Mouse (Mus musculus) limb, embryonic 12.5 days (tissue): ENCODE results near the gene Asic2. TPM values are rescaled to one million over a fixed set of nuclear protein-coding genes. Genes with fewer than 3 reads are reported as not detected.

Source experiments
- ATAC-seq: fragments of 200-750 bp; cut with Nextera tagmentation; 2 replicates; pipeline ENCODE4 v1.8.0; 2017; ENCODE audit warnings: low read depth, moderate TSS enrichment; ENCODE audit not compliant: insufficient number of reproducible peaks, insufficient read depth, low FRiP score, low TSS enrichment
- H3K27ac ChIP-seq: fragments of 300-500 bp; sonication (generic); 2 replicates; pipeline ENCODE4 v1.5.1; 2016; ENCODE audit warnings: mild to moderate bottlenecking, moderate library complexity
- H3K27me3 ChIP-seq: fragments of 300-500 bp; sonication (generic); 2 replicates; pipeline ENCODE4 v1.6.1; 2016; ENCODE audit warnings: mild to moderate bottlenecking, moderate library complexity
- H3K36me3 ChIP-seq: fragments of 300-500 bp; sonication (generic); 2 replicates; pipeline ENCODE4 v1.6.1; 2016; ENCODE audit warnings: mild to moderate bottlenecking, moderate library complexity
- H3K4me1 ChIP-seq: fragments of 300-500 bp; sonication (generic); replicated peaks from 2 replicates; pipeline ENCODE4 v1.6.1; 2016
- H3K4me2 ChIP-seq: fragments of 300-500 bp; sonication (generic); 2 replicates; pipeline ENCODE4 v1.6.1; 2016; ENCODE audit warnings: mild to moderate bottlenecking, moderate library complexity
- H3K4me3 ChIP-seq: fragments of 300-500 bp; sonication (generic); replicated peaks from 2 replicates; pipeline ENCODE4 v1.5.1; 2016; ENCODE audit warnings: mild to moderate bottlenecking
- H3K9ac ChIP-seq: fragments of 300-500 bp; sonication (generic); replicated peaks from 2 replicates; pipeline ENCODE4 v1.6.1; 2016; ENCODE audit warnings: mild to moderate bottlenecking, moderate library complexity
- H3K9me3 ChIP-seq: fragments of 300-500 bp; sonication (generic); 2 replicates; pipeline ENCODE4 v1.6.1; 2016; ENCODE audit warnings: mild to moderate bottlenecking, moderate library complexity
- WGBS: fragments of 180-500 bp; shearing (Covaris S2); methylation state at CpG from one replicate; pipeline ENCODE4 v1.1.7; 2016; 5-methylcytosine and 5-hydroxymethylcytosine counted together
- polyA plus RNA-seq: library from polyadenylated mRNA; unstranded; fragments of >200 nt; fragmentation: Nextera tagmentation; extraction: Ambion mirVana; gene quantifications from 2 replicates; pipeline ENCODE4 v1.2.1, GENCODE M21; 2016

Asic2 gene
- polyA plus RNA-seq, 1 experiment from 2014 or later = 0.51 TPM

DNA sequence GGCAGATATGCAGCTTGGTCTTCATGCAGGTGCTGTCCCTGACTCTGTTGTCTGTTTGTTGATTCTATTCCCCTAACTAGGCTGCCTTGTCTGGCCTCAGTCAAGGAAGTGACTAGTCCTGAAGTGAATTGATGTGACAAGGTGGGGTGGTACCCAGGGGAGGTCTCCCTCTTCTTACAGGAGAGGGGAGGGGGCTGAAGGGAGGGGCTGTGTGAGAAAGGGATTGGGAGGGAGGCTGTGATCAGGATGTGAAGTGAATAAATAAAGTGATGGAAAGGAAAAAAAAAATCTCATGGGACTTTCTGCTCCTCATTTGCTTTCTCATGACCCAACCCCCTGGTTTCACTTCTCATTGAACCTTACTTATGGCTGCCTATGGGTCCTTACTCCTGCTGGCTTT lies 65.9 kb downstream of the Asic2 start:
- H3K9ac ChIP-seq = no peak overlapping the region
- H3K27me3 ChIP-seq = no peaks in the 10 kb centered on the region; the same call in 1 of the 2 replicates
- no peak overlapping the region for H3K27ac ChIP-seq
- peaks cover 8% of the 10 kb centered on the region for H3K4me1 ChIP-seq
- H3K4me2 ChIP-seq = no peak overlapping the region
- H3K36me3 ChIP-seq = no peaks in the 10 kb centered on the region
- no peak for ATAC-seq
- H3K4me3 ChIP-seq = no peak overlapping the region
- no peaks in the 10 kb centered on the region for H3K9me3 ChIP-seq

DNA sequence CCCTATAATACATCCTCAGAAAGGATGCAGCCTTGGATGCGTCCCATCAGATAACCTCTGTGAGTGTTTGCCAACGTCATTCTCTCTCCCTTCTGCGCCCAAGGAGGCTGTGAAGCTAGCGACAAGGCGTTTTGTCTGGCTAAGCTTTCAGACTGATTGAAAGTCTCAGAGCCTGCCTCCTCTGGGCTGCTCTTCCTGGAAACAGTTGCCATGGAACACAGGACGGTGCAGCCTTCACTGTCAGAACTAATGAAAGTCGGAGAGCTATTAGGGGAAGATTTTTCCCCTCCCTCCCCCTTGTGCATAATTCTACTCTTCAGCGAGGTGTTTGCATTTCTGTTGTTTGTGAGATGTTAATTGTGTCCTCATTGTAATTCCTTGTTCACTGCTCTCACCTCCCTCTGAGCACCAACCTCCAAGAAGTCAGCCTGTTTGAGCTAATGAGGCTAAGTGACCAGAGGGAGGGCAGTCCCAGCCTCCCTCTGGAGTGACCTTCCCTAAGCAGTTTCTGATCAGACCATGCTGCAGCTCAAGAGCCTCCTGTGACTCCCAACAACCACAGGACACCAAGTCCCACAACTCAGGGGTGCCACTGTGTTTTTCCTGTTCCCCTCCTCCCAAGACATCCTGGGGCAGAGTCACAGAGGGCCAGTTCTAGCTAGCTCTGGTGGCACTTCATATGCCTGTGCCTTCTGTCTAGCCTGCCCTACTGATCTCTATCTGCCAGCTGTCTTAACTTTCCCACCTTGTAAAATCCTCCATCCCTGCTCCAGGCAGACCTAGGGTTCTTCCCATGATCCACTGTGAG lies 70.5 kb downstream of the Asic2 start:
- Histone ChIP-seq H3K9me3 (no peaks in the 10 kb centered on the region), H3K4me3 (no peak overlapping the region), H3K27ac (no peak overlapping the region), H3K27me3 (no peaks in the 10 kb centered on the region; the same call in 1 of the 2 replicates), H3K9ac (no peak overlapping the region), H3K36me3 (no peaks in the 10 kb centered on the region), H3K4me1 (peaks cover 10% of the 10 kb centered on the region), H3K4me2 (no peak overlapping the region)
- WGBS = 8% methylated on average over 8 of the region's 8 CpGs
- ATAC-seq = no peak

DNA sequence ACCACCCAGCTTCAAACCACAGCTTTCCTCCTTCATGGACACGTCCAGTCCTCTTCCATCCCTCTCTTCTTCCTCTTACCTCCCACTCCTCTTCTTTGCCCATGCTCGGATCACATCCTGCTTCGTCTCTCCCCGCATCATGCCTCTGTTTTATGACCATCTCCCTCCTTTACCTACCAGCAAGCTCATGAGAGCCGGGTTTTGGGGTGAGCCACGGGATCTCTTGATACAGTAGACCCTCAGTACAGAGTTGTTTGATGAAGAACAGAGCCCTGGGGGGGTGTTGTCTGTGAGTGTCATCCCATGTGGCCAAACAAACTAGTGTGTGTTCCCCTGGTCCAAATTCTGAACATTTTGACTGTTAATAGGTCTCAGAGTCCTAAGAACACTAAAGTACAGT lies 71.7 kb downstream of the Asic2 start:
- no peak overlapping the region for H3K4me3 ChIP-seq
- no peaks in the 10 kb centered on the region; the same call in 1 of the 2 replicates for H3K27me3 ChIP-seq
- H3K9me3 ChIP-seq = no peaks in the 10 kb centered on the region
- no peaks in the 10 kb centered on the region for H3K36me3 ChIP-seq
- peaks cover 10% of the 10 kb centered on the region for H3K4me1 ChIP-seq
- no peak overlapping the region for H3K9ac ChIP-seq
- no peak overlapping the region for H3K4me2 ChIP-seq
- no peak overlapping the region for H3K27ac ChIP-seq
- 83% methylated on average over 6 of the region's 6 CpGs for WGBS
- no peak for ATAC-seq

DNA sequence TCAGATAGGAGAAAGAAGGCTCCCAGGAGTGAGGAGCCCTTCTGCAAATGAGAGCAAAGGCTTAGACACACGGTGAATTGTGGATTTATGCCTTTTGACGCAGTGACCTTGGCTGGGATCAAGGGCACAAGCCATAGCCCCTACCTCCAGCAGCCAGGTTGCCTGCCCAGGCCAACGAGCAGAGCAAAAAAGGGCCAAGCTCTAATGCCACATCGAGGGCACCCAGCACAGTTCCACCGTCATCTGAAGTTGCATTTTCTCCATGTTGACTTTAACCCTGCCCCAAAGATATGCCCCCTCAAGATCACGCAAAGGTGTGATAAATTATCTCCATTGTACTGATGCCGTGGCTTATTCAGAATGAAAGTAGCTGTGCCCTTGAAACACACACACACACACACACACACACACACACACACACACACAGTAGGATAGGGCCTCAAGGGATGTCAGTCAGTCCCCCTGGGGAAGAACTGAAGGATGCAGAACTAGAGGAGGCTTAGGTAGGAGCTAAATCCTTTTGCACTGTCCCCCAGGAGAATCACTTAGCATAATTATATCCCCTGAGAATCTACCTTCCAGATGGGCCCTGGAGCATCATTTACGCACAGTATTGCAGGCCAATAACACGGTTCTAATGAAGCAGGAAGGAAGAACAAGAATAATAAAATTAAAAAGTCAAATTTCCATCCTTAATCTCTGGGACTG lies 96.6 kb downstream of the Asic2 start:
- no peak for ATAC-seq
- Histone ChIP-seq H3K36me3 (no peaks in the 10 kb centered on the region), H3K4me2 (no peak overlapping the region), H3K27ac (no peak overlapping the region), H3K9ac (no peak overlapping the region), H3K4me3 (no peak overlapping the region), H3K27me3 (no peaks in the 10 kb centered on the region), H3K9me3 (no peaks in the 10 kb centered on the region), H3K4me1 (no peaks in the 10 kb centered on the region)
- WGBS = 68% methylated on average over 9 of the region's 9 CpGs

DNA sequence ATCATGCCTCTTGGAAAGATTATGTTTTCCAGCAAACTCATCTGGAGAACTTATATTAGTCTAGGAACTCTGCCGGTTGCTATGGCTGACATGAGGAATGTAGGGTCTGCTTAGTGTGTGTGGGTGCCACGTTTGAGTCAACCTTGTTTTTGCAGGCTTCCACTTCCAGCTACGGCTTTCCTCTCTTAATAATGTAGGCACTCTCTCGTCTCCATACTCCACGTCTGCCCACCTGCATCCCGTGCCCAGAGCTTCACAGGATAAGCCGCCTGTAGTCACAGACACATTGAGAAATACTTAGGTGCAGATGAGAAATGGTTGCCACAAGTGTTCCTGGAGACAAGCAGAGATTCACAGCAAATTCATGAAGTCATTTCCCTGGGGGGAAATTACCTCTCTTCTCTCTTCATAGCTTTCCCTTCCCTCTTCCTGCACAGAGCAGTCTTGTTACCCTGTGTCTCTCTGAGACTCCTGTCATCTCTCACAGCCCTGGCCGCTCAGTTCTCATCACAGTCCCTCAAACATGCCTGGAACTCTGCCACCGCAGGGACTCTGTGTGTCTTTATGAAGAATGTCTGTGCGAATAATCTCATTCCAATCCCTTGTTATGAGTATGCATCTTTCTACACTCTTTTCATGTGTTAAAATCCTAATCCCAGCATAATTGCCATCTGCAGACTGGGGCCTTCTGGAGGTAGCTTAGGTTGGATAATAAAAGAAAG lies 102.4 kb downstream of the Asic2 start:
- H3K4me1 ChIP-seq = peaks cover 12% of the 10 kb centered on the region
- H3K27ac ChIP-seq = no peak overlapping the region
- H3K9ac ChIP-seq = no peak overlapping the region
- H3K4me3 ChIP-seq = no peak overlapping the region
- H3K4me2 ChIP-seq = no peak overlapping the region
- no peaks in the 10 kb centered on the region for H3K27me3 ChIP-seq
- H3K36me3 ChIP-seq = no peaks in the 10 kb centered on the region
- no peak for ATAC-seq
- H3K9me3 ChIP-seq = no peaks in the 10 kb centered on the region
- 66% methylated on average over 10 of the region's 10 CpGs for WGBS

DNA sequence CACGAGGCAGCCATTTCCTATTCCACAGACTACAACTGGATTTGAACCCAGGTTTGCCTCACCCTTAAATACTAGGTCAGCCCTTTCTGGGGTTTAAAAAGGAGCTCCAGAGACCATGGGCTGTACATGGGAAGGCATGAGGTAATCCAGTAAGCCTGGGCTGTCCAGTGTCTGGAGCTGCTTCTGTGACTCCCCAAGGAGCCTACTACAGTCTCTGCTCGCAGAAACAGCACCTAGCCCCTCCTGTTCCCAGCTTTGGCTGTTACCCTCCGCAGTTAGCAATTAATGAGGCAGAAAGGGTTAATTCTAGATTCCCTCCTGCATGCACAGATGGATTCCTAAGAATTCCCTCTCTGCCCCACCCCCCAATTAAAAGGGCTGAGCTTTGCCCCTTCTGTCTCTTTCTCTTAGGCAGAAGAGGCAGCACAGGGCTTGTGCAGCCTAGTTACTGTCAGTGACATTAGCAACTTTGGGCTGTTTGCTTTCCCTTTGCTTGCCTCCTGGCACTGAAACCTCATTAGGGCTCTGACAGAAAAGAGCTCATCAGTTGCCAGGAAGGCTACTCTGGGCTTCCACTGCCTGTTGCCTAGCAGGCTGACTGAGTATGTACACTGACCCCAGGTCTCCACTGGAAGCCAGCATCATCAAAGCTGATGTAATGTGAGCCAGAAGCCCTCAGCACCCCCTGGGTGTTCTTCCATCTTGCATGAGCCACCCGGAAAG lies 107.8 kb downstream of the Asic2 start, which contains the start of gene 5530401A14Rik:
TSS of gene 5530401A14Rik (plus strand) at position 424 of the 723 bp plus-strand sequence.
- H3K4me3 ChIP-seq = no peak within 1 kb of the TSS
- H3K4me2 ChIP-seq = no peak within 1 kb of the TSS
- no peak within 1 kb of the TSS for H3K9ac ChIP-seq
- H3K4me1 ChIP-seq = peaks cover 20% of the 10 kb centered on the region
- 26% methylated on average over 4 of the region's 4 CpGs for WGBS
- no peak within 1 kb of the TSS for H3K27ac ChIP-seq
- H3K9me3 ChIP-seq = no peaks in the 10 kb centered on the region
- no peak for ATAC-seq
- H3K36me3 ChIP-seq = no peaks in the 10 kb centered on the region
- H3K27me3 ChIP-seq = no peaks in the 10 kb centered on the region

DNA sequence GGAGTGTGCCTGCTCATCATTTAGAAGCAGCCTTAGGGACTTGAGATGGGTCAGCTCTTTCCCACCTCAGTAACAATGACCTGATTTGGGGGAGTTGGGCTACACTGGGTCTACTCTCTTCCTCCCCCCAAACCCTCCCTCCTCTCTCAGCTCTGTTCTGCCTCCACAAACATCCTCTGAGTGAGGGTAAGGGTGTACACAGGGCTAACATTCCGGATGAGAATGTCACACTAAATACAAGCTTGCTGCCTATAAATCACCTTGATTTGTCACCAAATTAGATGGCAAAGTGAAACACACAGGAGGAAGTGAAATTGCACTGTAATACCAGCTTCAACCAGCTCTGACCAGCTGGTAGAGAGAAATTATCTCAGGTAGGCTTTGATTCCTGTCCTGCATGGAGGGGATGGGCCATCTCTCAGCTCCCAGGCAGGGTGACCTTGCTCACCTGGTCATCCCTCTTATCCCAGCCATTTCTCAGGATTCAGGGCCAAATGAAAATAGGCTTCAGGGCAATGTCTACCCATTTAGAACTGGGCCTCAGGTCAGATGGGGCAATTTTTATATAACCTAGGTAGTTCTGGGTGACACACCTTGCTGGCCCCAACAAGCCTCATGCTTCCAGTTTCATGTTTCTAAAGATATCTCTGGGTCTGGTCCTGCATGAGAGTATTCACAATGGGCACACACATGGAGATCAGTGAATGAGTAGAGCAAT lies 120.3 kb downstream of the Asic2 start:
- 46% methylated on average over 1 of the region's 1 CpGs for WGBS
- H3K27ac ChIP-seq = no peak overlapping the region

DNA sequence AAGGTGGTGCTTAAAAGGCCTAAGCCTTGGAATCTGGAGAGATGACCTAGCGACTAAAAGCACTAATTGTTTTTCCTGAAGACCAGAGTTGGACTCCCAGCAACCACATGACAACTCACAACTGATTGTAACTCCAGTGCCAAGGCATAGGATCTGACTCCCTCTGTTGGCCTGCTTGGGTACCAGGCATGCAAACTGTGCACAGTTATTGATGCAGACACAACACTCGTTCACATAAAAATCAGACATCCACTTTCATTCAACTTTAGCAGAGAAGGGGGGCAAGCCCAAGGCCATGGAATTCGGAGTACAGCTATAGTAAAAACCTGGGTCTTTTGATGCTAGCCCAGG lies 122.6 kb downstream of the Asic2 start:
- Histone ChIP-seq H3K27ac (no peak overlapping the region), H3K4me3 (no peak overlapping the region), H3K27me3 (no peaks in the 10 kb centered on the region), H3K4me1 (no peaks in the 10 kb centered on the region), H3K4me2 (no peak overlapping the region), H3K36me3 (no peaks in the 10 kb centered on the region), H3K9me3 (no peaks in the 10 kb centered on the region), H3K9ac (no peak overlapping the region)
- WGBS = 80% methylated on average over 3 of the region's 3 CpGs
- no peak for ATAC-seq

More for the DNA sequence above, 120.3 kb downstream of the Asic2 start:
- Histone ChIP-seq H3K4me2 (no peak overlapping the region), H3K4me3 (no peak overlapping the region), H3K9me3 (no peaks in the 10 kb centered on the region), H3K36me3 (no peaks in the 10 kb centered on the region), H3K27me3 (peaks cover 4% of the 10 kb centered on the region; the same call in 1 of the 2 replicates), H3K9ac (no peak overlapping the region), H3K4me1 (no peaks in the 10 kb centered on the region)
- ATAC-seq = no peak

DNA sequence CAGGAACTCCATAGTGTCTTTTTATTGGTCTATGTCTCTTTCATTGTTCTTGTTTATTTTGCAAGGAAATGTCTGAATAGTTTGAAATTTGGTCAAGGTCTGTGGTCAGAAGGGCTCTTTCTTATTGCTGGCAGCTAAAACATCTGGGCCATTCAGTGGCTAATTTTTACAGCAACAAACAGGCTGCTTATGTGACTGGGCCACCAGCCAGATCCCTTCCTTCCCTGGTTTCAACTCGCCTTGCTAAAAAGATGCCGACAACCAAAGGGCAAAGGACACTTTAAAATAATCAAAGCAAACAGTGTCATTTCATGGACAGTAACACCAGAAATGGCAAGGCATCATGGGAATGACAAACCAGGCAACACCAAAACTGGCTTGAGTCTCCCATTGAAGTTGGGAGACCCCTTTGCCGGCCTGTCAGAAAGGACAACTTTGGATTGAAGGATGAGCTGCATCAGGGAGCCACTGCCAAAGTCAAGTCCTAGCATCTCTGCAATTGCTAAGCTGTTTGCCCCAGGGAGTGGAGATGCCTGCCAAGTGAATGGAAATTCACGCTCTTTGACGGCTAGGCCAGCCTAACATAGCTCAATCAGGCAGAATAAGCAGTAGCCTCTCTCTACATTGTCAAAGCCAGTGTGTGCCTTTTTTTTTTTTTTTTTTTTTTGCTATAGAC lies 123.1 kb downstream of the Asic2 start:
- no peak for ATAC-seq
- no peaks in the 10 kb centered on the region for H3K36me3 ChIP-seq
- H3K9me3 ChIP-seq = no peaks in the 10 kb centered on the region
- H3K27me3 ChIP-seq = no peaks in the 10 kb centered on the region
- H3K9ac ChIP-seq = no peak overlapping the region
- 64% methylated on average over 5 of the region's 5 CpGs for WGBS
- no peak overlapping the region for H3K27ac ChIP-seq
- H3K4me1 ChIP-seq = no peaks in the 10 kb centered on the region
- H3K4me2 ChIP-seq = no peak overlapping the region
- no peak overlapping the region for H3K4me3 ChIP-seq

DNA sequence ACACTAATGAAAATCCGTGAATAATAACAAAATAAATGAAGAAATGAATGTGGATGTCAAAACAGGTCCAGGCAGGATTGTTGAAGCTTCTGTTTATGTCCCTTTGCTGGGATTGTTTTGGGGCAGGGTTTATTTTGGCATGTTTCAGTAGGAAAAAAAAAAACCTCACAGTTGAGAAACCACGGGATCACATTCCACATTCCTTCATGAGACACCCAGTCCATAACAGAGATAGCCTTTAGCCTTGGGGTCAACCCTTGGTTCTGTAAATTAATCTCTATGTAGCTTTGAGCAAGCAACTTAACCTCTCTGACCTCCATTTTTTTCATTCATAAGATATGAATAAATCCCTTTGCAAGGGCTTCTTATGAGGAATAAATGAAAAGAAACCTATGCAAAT lies 127.3 kb downstream of the Asic2 start:
- Histone ChIP-seq H3K36me3 (no peaks in the 10 kb centered on the region), H3K9me3 (no peaks in the 10 kb centered on the region), H3K4me3 (no peak overlapping the region), H3K27ac (no peak overlapping the region), H3K4me1 (no peaks in the 10 kb centered on the region), H3K27me3 (no peaks in the 10 kb centered on the region), H3K9ac (no peak overlapping the region), H3K4me2 (no peak overlapping the region)
- 58% methylated on average over 2 of the region's 2 CpGs for WGBS
- no peak for ATAC-seq
